ENCODE assay signal across 8 mouse cellular contexts in the genomic region with DNA sequence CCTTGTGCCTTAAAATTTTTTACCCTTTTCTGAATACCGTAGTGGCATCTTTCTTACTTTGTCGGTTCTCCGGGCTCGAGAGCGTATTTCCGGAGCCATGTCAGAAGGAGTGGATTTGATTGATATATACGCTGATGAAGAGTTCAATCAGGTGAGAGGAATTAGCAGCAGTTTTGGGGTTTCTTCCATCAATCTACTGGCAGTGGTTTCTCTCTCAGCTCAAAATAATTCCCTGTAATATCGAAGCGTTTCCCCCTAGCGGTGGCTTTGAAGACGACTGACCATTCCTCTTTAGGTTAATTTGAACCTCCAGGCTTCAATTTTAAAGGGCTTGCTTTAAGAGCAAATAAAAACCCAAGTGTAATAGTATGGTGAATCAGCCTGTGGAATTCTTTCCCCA. TPM values are rescaled to one million over a fixed set of nuclear protein-coding genes. Genes with fewer than 3 reads are reported as not detected.
DNase-seq lines count a peak whose midpoint lies in the region; ATAC-seq and TF ChIP-seq lines count a peak whose summit lies in the region.

Sdhaf2 (minus strand) TSS at position 233 of the 400 bp plus-strand sequence.

- under 1% methylated on average over 11 of the region's 11 CpGs for WGBS in lung, adult 2 months
- under 1% methylated on average over 11 of the region's 11 CpGs for WGBS in bone marrow, adult 2 months
- under 1% methylated on average over 11 of the region's 11 CpGs for WGBS in forebrain, embryonic 11.5 days

- H3K9me3 ChIP-seq in forebrain, embryonic 11.5 days (ENCODE audit: control insufficient read depth, low read length): no peaks in the 10 kb centered on the region
- no peaks in the 10 kb centered on the region for H3K9me3 ChIP-seq in megakaryocyte, embryonic 14.5 days

- peaks cover 3% of the 10 kb centered on the region; the same call in 1 of the 2 replicates for H3K36me3 ChIP-seq in forebrain, embryonic 11.5 days (ENCODE audit: control insufficient read depth, insufficient read depth, low read length)
- peaks cover 49% of the 10 kb centered on the region for H3K36me3 ChIP-seq in megakaryocyte, embryonic 14.5 days (replicated peaks; ENCODE audit: low read length)

- ATAC-seq in forebrain, embryonic 11.5 days (replicated peaks; ENCODE audit: low FRiP score): peak; percentile 16; the same call in 1 of the 2 replicates

- H3K4me3 ChIP-seq in lung, adult 2 months (replicated peaks; ENCODE audit: extremely low read depth, low read depth, low read length): peak within 1 kb of the TSS; percentile 95
- H3K4me3 ChIP-seq in bone marrow, adult 2 months (replicated peaks; ENCODE audit: control insufficient read depth, low read depth, low read length): peak within 1 kb of the TSS; percentile 100
- peak within 1 kb of the TSS; percentile 94 for H3K4me3 ChIP-seq in forebrain, embryonic 11.5 days (ENCODE audit: low read depth, low read length)
- peak within 1 kb of the TSS; percentile 98 for H3K4me3 ChIP-seq in megakaryocyte, embryonic 14.5 days (replicated peaks)

- peak within 1 kb of the TSS; percentile 99 for H3K9ac ChIP-seq in forebrain, embryonic 11.5 days (ENCODE audit: low read length)

- DNase-seq in lung, adult 2 months: no peak
- DNase-seq in lung, adult 18-20 months: no peak
- no peak for DNase-seq in forebrain, embryonic 11.5 days (ENCODE audit: low spot score)
- DNase-seq in heart, postnatal 36 days: peak in 1 of 2 experiments; percentile 11
- peak; percentile 16 to 29 for DNase-seq in left cerebral cortex, adult 18-20 months (ENCODE audit: low spot score in 2 of 2)
- peak; percentile 45 to 67 for DNase-seq in spleen, postnatal 4 days (ENCODE audit: low spot score in 2 of 2)

- no peak for TF ChIP-seq POLR2A in lung, adult 2 months (IDR thresholded peaks at IDR 0.05; ENCODE audit: borderline replicate concordance, extremely low read depth, low read depth, low read length)
- no peak for TF ChIP-seq POLR2A in bone marrow, adult 2 months (IDR thresholded peaks at IDR 0.05; ENCODE audit: borderline replicate concordance, control insufficient read depth, low read depth, low read length)

- no peaks in the 10 kb centered on the region for H3K27me3 ChIP-seq in forebrain, embryonic 11.5 days (ENCODE audit: control insufficient read depth, insufficient read depth, low read length)
- no peaks in the 10 kb centered on the region for H3K27me3 ChIP-seq in megakaryocyte, embryonic 14.5 days (replicated peaks)

- H3K4me1 ChIP-seq in lung, adult 2 months (ENCODE audit: control insufficient read depth, insufficient read depth, low read length): peaks cover 9% of the 10 kb centered on the region
- peaks cover 1% of the 10 kb centered on the region for H3K4me1 ChIP-seq in bone marrow, adult 2 months (ENCODE audit: control insufficient read depth, insufficient read depth, low read length)
- H3K4me1 ChIP-seq in forebrain, embryonic 11.5 days (replicated peaks; ENCODE audit: control insufficient read depth, insufficient read depth, low read length): peaks cover 10% of the 10 kb centered on the region; the same call in 1 of the 2 replicates
- peaks cover 51% of the 10 kb centered on the region for H3K4me1 ChIP-seq in megakaryocyte, embryonic 14.5 days

- TF ChIP-seq CTCF in lung, adult 2 months (IDR thresholded peaks at IDR 0.05; ENCODE audit: insufficient read depth, low read length): no peak
- no peak for TF ChIP-seq CTCF in bone marrow, adult 2 months (IDR thresholded peaks at IDR 0.05; ENCODE audit: control insufficient read depth, insufficient read depth, low read length)

- H3K27ac ChIP-seq in bone marrow, adult 2 months (ENCODE audit: control insufficient read depth, insufficient read depth, low read depth, low read length, poor library complexity): peak within 1 kb of the TSS; percentile 98
- H3K27ac ChIP-seq in forebrain, embryonic 11.5 days (ENCODE audit: low read depth, low read length): peak within 1 kb of the TSS; percentile 96

- intact Hi-C loops in heart, postnatal 36 days (cut with DNase I): loop anchor here (2.0 to 10.0 kb wide), 2 partner anchors 29 to 1249 kb away; partner anchors contain the start of gene Mrpl16

- peak within 1 kb of the TSS; percentile 79 for H3K4me2 ChIP-seq in forebrain, embryonic 11.5 days (ENCODE audit: low read depth, low read length, severe bottlenecking)

RNA-seq across cellular contexts. Expression of gene Sdhaf2, which starts in this region (rescaled TPM):
- polyA plus RNA-seq in lung, adult 2 months (2012; rRNA removed): 16.2 and 23.0 TPM in 2 replicates
- polyA plus RNA-seq in bone marrow, adult 2 months (2011; ENCODE audit: insufficient read depth, insufficient read length, low replicate concordance, missing spikeins): 23.6 and 31.2 TPM in 2 replicates
- polyA plus RNA-seq in forebrain, embryonic 11.5 days (2014; fragmentation: Nextera tagmentation; extraction: Ambion mirVana): 57.1 and 60.9 TPM in 2 replicates
- total RNA-seq in heart, postnatal 36 days (2021): 10 to 100 TPM; 69.0 to 81.9 TPM
- 10 to 100 TPM; 52.9 to 53.4 TPM for total RNA-seq in left cerebral cortex, adult 18-20 months (2021)
- polyA plus RNA-seq in megakaryocyte, embryonic 14.5 days (2012; ENCODE audit: insufficient read depth, low replicate concordance): 1.5 and 8.7 TPM in 2 replicates

Comparison
In these comparisons a context has a peak if more than half of its experiments do, and no peak if none do; other contexts are left out.
1. DNase-seq: peak in left cerebral cortex, adult 18-20 months (2 of 2) and spleen, postnatal 4 days (2 of 2); none in lung, adult 2 months (single experiment), lung, adult 18-20 months (0 of 2) and forebrain, embryonic 11.5 days (single experiment).
2. Peak in every context shown above with its lines, with median percentiles within 50 percentile points of each other: H3K4me3 ChIP-seq.